Mouse (Mus musculus) layer of hippocampus, adult 8-10 months (tissue): ENCODE results near the gene Hsd17b2. TPM values are rescaled to one million over a fixed set of nuclear protein-coding genes. Genes with fewer than 3 reads are reported as not detected.

ENCODE experiments used
- DNase-seq, 2 experiments: peaks; one replicate each; pipeline ENCODE4 v3.0.0; 2022; ENCODE audit warnings: low spot score in 2 of 2
- total RNA-seq, 4 experiments: library from RNA; stranded (reverse); gene quantifications; 2 replicates each; pipeline ENCODE4 v1.2.4; 2022

The Hsd17b2 gene
- not detected for total RNA-seq

DNA sequence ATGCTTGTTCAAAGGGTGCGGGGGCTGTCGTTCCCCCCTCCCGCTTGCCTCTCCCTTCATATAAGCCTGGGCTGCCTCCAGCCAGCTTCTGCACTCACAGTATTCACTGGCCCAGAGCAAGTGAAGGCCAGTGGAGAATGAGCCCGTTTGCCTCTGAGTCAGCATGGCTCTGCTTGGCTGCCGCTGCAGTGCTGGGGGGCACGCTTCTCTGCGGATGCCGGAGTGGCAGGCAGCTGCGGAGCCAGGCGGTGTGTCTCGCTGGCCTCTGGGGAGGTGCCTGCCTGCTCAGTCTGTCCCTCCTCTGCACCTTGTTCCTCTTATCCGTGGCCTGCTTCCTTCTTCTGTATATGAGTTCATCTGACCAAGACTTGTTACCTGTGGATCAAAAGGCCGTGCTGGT, at the start of gene Hsd17b2:
Gene Hsd17b2, plus strand, starts transcription at position 46 of the 400 bp plus-strand sequence.
- no peak for DNase-seq

GRCm38 (mm10) chr8:117652318-117652717, 49.4 kb upstream of the Hsd17b2 start:
- DNase-seq: no peak

DNA sequence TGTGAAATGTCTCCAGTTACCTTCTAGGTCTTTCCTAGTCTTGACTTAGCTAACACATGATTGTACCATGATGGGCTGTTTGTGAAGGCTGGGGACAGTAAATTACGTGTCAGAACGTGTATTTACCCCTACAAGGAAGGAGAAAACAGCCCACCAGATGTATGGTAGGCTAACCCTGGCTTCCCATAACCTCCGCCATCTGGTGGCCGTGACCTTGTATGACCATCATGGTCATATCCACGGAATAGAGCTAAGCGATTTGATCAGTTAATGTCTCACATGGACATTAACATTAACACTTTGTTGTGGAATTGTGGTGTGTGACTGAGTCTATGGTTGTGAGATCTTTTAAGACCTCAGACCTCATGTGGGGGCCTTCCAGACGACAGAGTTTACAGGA, 42.7 kb upstream of the Hsd17b2 start:
- DNase-seq: no peak

DNA sequence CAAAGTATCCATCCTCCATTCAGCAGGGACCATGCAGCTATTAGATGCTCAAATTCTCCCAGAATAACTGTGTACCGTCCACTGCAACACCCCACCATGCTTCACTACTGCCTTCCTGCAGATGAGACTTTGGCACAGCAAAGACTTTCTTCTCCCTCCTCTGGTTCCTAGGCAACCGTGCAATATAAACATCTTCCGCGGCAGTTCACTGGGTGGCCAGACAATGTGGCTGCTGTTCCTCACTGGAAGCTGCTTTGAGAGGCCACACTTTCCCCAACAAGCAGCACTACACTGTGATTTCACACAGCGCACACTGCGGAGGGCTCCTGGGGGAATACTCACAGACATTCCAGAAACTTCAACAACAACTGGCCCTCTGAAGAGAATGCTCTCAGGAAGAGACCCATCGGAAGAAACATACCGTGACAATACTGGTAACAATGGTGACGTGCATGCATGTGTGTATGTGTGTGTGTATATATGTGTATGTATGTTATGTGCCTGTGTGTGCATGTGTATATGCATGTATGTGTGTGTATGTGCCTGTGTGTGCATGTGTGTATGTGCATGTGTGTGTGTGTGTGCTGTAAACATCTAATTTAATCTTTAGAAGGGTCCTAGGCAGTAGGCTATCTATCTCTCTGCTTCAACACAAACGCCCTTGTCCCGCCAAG, 41.2 kb upstream of the Hsd17b2 start:
- peak; percentile 13 to 15 for DNase-seq

GRCm38 (mm10) chr8:117667349-117668124, 34.2 kb upstream of the Hsd17b2 start:
- no peak for DNase-seq

DNA sequence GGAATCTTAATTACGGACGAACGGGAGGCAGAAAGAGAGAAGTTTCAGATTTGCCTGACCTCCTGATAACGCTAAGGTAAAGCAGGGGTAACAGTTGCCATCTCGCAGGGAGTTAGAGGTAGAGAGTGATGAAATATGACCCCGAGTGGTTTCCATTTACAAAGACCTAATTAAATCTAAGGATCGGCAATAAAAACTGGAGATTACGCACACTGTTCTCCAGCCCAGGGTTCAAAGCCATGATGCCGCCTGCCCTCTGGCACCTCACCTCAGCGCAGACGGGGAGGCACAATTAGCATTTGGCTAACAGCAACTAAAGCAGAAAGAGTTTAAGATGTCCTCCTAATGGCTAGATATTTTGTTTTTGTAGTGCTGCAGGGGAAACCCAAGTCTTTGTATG, 31.2 kb upstream of the Hsd17b2 start:
- no peak for DNase-seq

DNA sequence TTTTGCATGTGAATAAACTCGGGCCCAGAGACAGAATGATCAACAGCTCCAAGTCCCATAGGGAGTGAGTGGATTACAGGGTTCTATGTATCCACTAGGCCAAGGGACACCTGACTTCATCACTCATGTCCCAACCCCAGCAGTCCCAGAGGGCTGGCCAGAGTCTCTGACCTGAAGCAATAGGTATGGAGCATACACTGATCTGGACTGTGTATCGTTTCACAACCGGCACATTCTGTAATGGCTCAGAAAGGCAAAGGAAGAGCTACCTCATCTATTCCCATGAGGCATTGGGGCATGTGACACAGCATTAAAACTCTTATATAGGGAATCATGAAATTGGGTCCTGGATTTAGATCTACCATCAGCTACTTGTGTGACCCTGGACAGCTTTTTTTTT, 29.1 kb upstream of the Hsd17b2 start:
- DNase-seq: no peak

DNA sequence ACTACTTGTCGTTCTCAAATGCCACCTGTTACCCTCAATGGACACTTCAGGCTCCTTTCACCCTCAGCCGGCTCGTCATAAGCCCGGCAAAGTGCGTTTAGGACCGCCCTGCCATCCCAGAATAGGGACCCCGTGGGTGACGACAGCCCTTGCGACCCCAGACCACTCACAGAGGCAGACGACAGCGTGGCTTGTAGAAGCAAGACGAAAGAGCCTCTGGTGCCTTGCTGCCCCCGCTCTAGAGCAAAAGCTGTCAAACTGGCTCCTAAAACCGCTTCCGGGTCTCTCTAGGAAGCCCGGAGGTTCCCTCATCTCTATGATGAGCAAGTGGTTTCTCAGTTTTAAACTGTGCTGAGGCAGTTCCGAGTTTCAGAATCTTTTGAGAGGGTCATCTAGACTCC, 28.3 kb upstream of the Hsd17b2 start, which contains the start of gene Sdr42e1:
Gene Sdr42e1, minus strand, starts transcription at position 260 of the 401 bp plus-strand sequence.
- peak; percentile 9 to 29 for DNase-seq

DNA sequence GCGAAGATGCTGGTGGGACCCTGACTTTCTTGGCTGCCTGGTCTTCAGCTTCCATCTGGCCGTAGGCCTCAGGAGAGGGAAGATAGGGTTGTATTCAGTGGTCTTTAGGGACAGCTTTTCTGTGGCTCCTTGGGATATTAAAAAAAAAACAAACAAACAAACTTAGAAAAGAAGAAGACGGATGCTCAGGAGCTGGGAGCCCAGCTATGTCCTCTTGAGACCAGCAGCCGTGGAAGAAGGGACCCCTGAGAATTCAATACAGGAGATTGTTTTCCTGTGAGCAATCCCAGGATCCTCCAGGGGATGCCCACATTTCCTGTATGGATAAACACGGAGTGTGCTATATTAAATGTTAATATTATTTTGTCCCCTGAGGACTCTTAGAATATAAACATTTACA, 26.5 kb upstream of the Hsd17b2 start:
- DNase-seq: no peak

GRCm38 (mm10) chr8:117676460-117676859, 25.2 kb upstream of the Hsd17b2 start:
- DNase-seq: no peak

DNA sequence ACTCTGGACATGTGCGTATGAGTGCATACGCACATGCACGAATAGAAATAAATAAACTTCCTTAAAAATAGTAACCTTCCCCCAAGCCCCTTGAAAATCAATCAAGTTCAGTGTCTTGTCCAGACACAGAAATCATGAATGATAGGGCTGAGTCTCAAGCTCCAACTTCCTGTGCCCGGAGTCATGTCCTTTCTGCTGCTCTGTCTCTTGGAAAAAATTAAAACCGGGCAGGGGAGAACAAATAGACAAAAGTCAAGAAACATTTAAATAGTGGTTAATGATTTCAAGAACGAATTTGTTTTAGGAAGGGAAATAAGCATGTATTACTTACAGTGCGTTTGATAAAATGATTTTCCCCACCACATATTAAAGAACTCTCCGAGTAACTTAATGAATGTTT, 24.7 kb upstream of the Hsd17b2 start:
- DNase-seq: no peak

- DNase-seq: no peak
These were observed 23.1 kb upstream of the Hsd17b2 start for GRCm38 (mm10) chr8:117678650-117679049.

- no peak for DNase-seq
These were observed 17.7 kb upstream of the Hsd17b2 start for GRCm38 (mm10) chr8:117683925-117684472.

GRCm38 (mm10) chr8:117684504-117684903, 17.2 kb upstream of the Hsd17b2 start:
- no peak for DNase-seq

- DNase-seq: no peak
These were observed 13.8 kb upstream of the Hsd17b2 start for GRCm38 (mm10) chr8:117687890-117688289.

GRCm38 (mm10) chr8:117692131-117692530, 9.6 kb upstream of the Hsd17b2 start:
- no peak for DNase-seq

GRCm38 (mm10) chr8:117695636-117696035, 6.1 kb upstream of the Hsd17b2 start:
- DNase-seq: no peak

- no peak for DNase-seq
These were observed 4.5 kb upstream of the Hsd17b2 start for GRCm38 (mm10) chr8:117697248-117697647.

- no peak for DNase-seq
These were observed 1.0 kb upstream of the Hsd17b2 start for GRCm38 (mm10) chr8:117700699-117701098.

DNA sequence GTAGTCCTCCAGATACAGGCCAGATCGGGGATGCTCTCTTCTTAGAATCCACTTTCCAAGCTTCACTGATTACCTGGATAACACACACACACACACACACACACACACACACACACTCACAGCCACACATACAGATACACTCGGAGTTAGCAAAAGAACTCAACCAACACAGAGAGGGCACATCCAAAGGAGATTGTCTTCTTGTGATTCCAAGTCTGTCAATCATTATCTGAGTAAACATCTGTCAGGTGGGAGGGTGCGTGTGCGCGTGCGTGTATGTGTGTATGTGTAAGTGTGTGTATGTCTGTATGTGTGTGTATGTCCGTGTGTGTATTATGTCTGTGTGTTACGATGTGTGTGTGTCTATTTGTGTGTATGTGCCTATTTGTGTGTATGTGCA, 458 bp upstream of the Hsd17b2 start:
- no peak for DNase-seq

- DNase-seq: no peak
These were observed 997 bp downstream of the Hsd17b2 start for GRCm38 (mm10) chr8:117702701-117703100.

GRCm38 (mm10) chr8:117706141-117706540, 4.4 kb downstream of the Hsd17b2 start:
- DNase-seq: no peak

DNA sequence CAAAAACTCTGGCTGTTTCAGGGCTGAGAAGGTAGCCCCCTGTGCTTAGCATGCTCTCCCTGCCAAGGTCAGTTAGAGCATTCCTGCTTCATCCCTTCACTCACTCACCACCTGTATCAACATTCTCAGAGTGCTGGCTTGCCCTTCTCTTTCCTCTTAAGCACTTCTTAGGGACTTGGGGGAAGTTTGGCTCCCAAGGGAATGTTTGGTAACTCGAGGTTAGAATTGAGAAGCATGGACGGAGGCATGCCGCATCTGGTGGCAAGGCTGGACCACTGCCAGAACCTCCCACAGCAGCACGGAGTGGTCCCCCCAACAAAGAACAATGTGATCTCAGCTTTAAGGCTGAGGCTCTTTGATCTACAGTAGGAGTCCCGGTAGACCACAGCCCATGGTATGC, 10.5 kb downstream of the Hsd17b2 start:
- no peak for DNase-seq
